Mouse (Mus musculus): Measurements from ENCODE around the gene Cd164. TPM values are rescaled to one million over a fixed set of nuclear protein-coding genes. Genes with fewer than 3 reads are reported as not detected.

Cd164 gene
- polyA plus RNA-seq, 1 experiment from 2014 or later = 138 TPM

DNA sequence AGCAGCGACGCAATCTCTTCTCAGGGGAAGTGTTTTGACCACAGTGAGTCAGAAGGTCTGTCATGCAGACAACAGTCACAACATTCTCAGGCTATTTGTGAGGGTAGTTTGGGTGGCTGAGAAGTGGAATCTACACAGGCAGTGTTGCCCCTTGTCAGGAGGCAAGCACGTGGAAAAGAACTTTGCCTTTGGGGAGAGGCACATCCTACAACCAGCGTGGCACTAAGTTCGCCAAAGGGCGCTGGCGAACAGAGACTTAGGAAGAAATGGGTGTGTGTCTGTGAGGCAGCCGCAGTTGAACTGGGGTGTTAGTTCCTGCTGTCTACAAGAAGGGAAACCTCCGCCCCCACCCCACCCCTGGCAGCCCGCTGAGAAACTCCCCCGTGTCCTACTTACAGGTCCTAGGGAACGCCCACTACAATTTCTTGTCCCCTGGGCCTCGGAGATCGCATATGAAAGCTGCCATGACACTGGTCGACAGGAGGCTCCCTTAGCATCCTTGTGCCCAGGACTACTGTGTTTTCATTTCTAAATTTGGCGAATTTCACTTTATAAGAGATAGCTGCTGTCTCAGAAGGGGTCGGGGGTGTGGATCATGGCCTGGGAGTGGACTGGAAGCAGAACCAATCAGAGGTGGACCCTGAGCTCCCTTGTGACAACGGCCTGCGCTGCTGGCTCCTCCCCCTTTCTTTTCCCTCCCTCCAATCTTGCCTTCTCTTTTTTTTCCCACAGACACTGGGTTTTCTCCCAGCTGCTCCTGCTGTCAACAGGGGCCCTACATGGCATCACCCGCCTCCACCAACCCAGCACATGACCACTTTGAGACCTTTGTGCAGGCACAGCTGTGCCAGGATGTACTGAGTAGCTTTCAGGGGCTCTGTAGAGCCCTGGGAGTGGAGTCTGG lies 41.7 kb upstream of the Cd164 start:
- peak; percentile 79 for DNase-seq (ENCODE audit: low spot score)
- 3% methylated on average over 20 of the region's 20 CpGs for WGBS
- peak; percentile 81 for ATAC-seq (replicated peaks; ENCODE audit: low FRiP score)
- Histone ChIP-seq H3K27me3 (ENCODE audit: control insufficient read depth, insufficient read depth, low read length) (no peaks in the 10 kb centered on the region), H3K36me3 (ENCODE audit: control insufficient read depth, insufficient read depth, low read length) (no peaks in the 10 kb centered on the region; the same call in 1 of the 2 replicates), H3K4me3 (ENCODE audit: low read depth, low read length) (peak overlapping the region; percentile 60), H3K9me3 (ENCODE audit: control insufficient read depth, low read length) (no peaks in the 10 kb centered on the region), H3K4me2 (ENCODE audit: low read depth, low read length, severe bottlenecking) (peak overlapping the region; percentile 89), H3K27ac (ENCODE audit: low read depth, low read length) (peak overlapping the region; percentile 84), H3K9ac (ENCODE audit: low read length) (peak overlapping the region; percentile 83), H3K4me1 (replicated peaks; ENCODE audit: control insufficient read depth, insufficient read depth, low read length) (peaks cover 10% of the 10 kb centered on the region; the same call in 1 of the 2 replicates)

DNA sequence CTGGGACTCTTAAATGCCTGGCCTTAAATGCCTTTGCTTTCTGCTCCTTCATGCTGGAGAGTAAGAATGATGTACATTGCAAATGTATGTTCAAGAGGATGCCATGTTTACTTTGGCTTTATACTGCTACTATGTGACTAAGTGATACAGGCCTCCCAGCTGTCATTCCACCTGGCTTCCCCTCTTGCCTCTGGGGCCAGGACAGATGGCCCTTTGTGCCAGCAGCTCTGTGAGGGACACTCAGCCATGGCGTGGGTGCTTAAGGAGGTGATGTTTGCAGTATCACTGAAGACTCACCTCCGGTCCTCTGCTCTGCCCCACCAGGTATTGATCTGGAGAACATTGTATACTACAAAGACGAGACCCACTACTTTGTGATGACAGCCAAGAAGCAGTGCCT lies 39.3 kb upstream of the Cd164 start:
- H3K27ac ChIP-seq (ENCODE audit: low read depth, low read length) = no peak overlapping the region
- no peak overlapping the region for H3K4me2 ChIP-seq (ENCODE audit: low read depth, low read length, severe bottlenecking)
- H3K36me3 ChIP-seq (ENCODE audit: control insufficient read depth, insufficient read depth, low read length) = no peaks in the 10 kb centered on the region; the same call in 1 of the 2 replicates
- no peak overlapping the region for H3K9ac ChIP-seq (ENCODE audit: low read length)
- no peak for DNase-seq (ENCODE audit: low spot score)
- H3K9me3 ChIP-seq (ENCODE audit: control insufficient read depth, low read length) = no peaks in the 10 kb centered on the region
- no peaks in the 10 kb centered on the region for H3K27me3 ChIP-seq (ENCODE audit: control insufficient read depth, insufficient read depth, low read length)
- WGBS = 94% methylated on average over 3 of the region's 3 CpGs
- ATAC-seq (replicated peaks; ENCODE audit: low FRiP score) = no peak
- peaks cover 10% of the 10 kb centered on the region; the same call in 1 of the 2 replicates for H3K4me1 ChIP-seq (replicated peaks; ENCODE audit: control insufficient read depth, insufficient read depth, low read length)
- no peak overlapping the region for H3K4me3 ChIP-seq (ENCODE audit: low read depth, low read length)

DNA sequence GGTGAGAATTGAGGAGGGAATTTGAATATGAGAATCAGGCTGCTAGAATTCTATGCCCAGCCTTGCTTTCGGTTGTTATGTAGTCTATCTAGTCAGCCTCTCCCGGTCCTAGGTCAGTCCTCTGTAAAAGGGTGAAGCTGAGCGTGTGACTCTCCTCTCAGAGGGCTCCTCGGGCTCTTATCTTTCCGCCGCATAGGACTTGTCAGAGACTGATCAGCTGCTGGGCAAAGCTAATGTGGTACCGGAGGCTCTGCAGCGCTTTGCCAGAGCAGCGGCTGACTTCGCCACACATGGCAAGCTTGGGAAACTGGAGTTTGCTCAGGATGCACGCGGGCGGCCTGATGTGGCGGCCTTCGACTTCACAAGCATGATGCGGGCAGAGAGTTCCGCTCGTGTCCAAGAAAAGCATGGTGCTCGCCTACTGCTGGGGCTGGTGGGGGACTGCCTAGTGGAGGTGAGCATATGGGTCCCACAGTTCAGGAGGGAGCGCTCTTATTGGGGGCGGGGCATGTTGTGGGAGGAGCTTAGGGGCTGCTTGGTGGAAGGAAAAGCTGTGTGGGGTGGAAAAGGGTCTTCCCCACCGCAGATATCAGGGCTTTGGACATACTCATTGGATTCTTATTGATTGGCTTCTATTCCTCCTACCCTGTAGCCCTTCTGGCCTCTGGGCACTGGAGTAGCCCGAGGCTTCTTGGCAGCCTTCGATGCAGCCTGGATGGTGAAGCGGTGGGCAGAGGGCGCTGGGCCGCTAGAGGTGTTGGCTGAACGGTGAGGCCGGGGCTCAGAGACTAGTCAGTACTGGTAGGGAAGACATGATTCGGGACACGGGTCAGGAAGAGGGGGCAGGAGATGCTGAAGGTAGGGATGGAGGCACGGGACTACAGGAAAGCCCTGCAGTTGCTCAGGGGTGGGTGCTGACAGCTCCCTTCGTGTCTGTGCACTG lies 38.0 kb upstream of the Cd164 start:
- no peak overlapping the region for H3K27ac ChIP-seq (ENCODE audit: low read depth, low read length)
- WGBS = 76% methylated on average over 33 of the region's 33 CpGs
- ATAC-seq (replicated peaks; ENCODE audit: low FRiP score) (no peak), DNase-seq (ENCODE audit: low spot score) (no peak)
- no peaks in the 10 kb centered on the region for H3K27me3 ChIP-seq (ENCODE audit: control insufficient read depth, insufficient read depth, low read length)
- no peaks in the 10 kb centered on the region for H3K9me3 ChIP-seq (ENCODE audit: control insufficient read depth, low read length)
- H3K36me3 ChIP-seq (ENCODE audit: control insufficient read depth, insufficient read depth, low read length) = no peaks in the 10 kb centered on the region; the same call in 1 of the 2 replicates
- H3K9ac ChIP-seq (ENCODE audit: low read length) = no peak overlapping the region
- H3K4me3 ChIP-seq (ENCODE audit: low read depth, low read length) = no peak overlapping the region
- H3K4me2 ChIP-seq (ENCODE audit: low read depth, low read length, severe bottlenecking) = no peak overlapping the region
- peaks cover 5% of the 10 kb centered on the region; the same call in 1 of the 2 replicates for H3K4me1 ChIP-seq (replicated peaks; ENCODE audit: control insufficient read depth, insufficient read depth, low read length)

GRCm38 (mm10) chr10:41482446-41482845 lies 36.8 kb upstream of the Cd164 start:
- H3K9me3 ChIP-seq (ENCODE audit: control insufficient read depth, low read length) = no peaks in the 10 kb centered on the region
- peaks cover 3% of the 10 kb centered on the region; the same call in 1 of the 2 replicates for H3K4me1 ChIP-seq (replicated peaks; ENCODE audit: control insufficient read depth, insufficient read depth, low read length)
- no peaks in the 10 kb centered on the region; the same call in 1 of the 2 replicates for H3K36me3 ChIP-seq (ENCODE audit: control insufficient read depth, insufficient read depth, low read length)
- no peak overlapping the region for H3K9ac ChIP-seq (ENCODE audit: low read length)
- H3K4me2 ChIP-seq (ENCODE audit: low read depth, low read length, severe bottlenecking) = no peak overlapping the region
- no peaks in the 10 kb centered on the region for H3K27me3 ChIP-seq (ENCODE audit: control insufficient read depth, insufficient read depth, low read length)
- no peak for ATAC-seq (replicated peaks; ENCODE audit: low FRiP score)
- WGBS = 86% methylated on average over 7 of the region's 7 CpGs
- no peak for DNase-seq (ENCODE audit: low spot score)
- H3K4me3 ChIP-seq (ENCODE audit: low read depth, low read length) = no peak overlapping the region
- no peak overlapping the region for H3K27ac ChIP-seq (ENCODE audit: low read depth, low read length)

DNA sequence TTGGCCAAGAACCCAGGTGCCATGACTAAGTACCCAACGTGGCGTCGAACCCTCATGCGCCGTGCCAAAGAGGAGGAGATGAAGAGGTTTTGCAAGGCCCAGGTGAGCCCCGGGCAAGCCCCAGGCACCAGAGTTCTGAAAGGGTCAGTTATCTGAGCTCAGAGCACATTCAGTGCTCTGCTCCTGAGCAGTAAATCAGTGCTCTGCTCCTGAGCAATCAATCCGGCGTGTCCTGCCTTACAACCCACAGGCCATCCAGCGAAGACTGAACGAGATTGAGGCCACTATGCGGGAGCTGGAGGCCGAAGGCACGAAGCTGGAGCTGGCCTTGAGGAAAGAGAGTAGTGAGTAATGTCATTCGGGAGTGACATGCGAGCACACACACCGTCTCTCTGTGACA lies 33.4 kb upstream of the Cd164 start:
- Histone ChIP-seq H3K27ac (ENCODE audit: low read depth, low read length) (no peak overlapping the region), H3K4me1 (replicated peaks; ENCODE audit: control insufficient read depth, insufficient read depth, low read length) (0 out of 2 replicates have a peak, but pooled peaks cover 10% of the 10 kb centered on the region), H3K36me3 (ENCODE audit: control insufficient read depth, insufficient read depth, low read length) (no peaks in the 10 kb centered on the region; the same call in 1 of the 2 replicates), H3K4me3 (ENCODE audit: low read depth, low read length) (no peak overlapping the region), H3K9ac (ENCODE audit: low read length) (no peak overlapping the region), H3K27me3 (ENCODE audit: control insufficient read depth, insufficient read depth, low read length) (no peaks in the 10 kb centered on the region), H3K9me3 (ENCODE audit: control insufficient read depth, low read length) (no peaks in the 10 kb centered on the region), H3K4me2 (ENCODE audit: low read depth, low read length, severe bottlenecking) (no peak overlapping the region)
- ATAC-seq (replicated peaks; ENCODE audit: low FRiP score) (no peak), DNase-seq (ENCODE audit: low spot score) (no peak)
- 94% methylated on average over 16 of the region's 16 CpGs for WGBS

GRCm38 (mm10) chr10:41486506-41487170 lies 32.6 kb upstream of the Cd164 start:
- 0 out of 2 replicates have a peak, but pooled peaks cover 10% of the 10 kb centered on the region for H3K4me1 ChIP-seq (replicated peaks; ENCODE audit: control insufficient read depth, insufficient read depth, low read length)
- H3K9ac ChIP-seq (ENCODE audit: low read length) = no peak overlapping the region
- no peak for DNase-seq (ENCODE audit: low spot score)
- no peaks in the 10 kb centered on the region for H3K27me3 ChIP-seq (ENCODE audit: control insufficient read depth, insufficient read depth, low read length)
- no peak overlapping the region for H3K27ac ChIP-seq (ENCODE audit: low read depth, low read length)
- H3K36me3 ChIP-seq (ENCODE audit: control insufficient read depth, insufficient read depth, low read length) = no peaks in the 10 kb centered on the region; the same call in 1 of the 2 replicates
- no peak overlapping the region for H3K4me3 ChIP-seq (ENCODE audit: low read depth, low read length)
- H3K4me2 ChIP-seq (ENCODE audit: low read depth, low read length, severe bottlenecking) = no peak overlapping the region
- no peaks in the 10 kb centered on the region for H3K9me3 ChIP-seq (ENCODE audit: control insufficient read depth, low read length)
- 84% methylated on average over 14 of the region's 14 CpGs for WGBS
- no peak for ATAC-seq (replicated peaks; ENCODE audit: low FRiP score)

- no peaks in the 10 kb centered on the region for H3K27me3 ChIP-seq (ENCODE audit: control insufficient read depth, insufficient read depth, low read length)
- DNase-seq (ENCODE audit: low spot score) (no peak), ATAC-seq (replicated peaks; ENCODE audit: low FRiP score) (no peak)
- peak overlapping the region; percentile 86 for H3K4me2 ChIP-seq (ENCODE audit: low read depth, low read length, severe bottlenecking)
- H3K27ac ChIP-seq (ENCODE audit: low read depth, low read length) = no peak overlapping the region
- H3K9me3 ChIP-seq (ENCODE audit: control insufficient read depth, low read length) = no peaks in the 10 kb centered on the region
- no peaks in the 10 kb centered on the region; the same call in 1 of the 2 replicates for H3K36me3 ChIP-seq (ENCODE audit: control insufficient read depth, insufficient read depth, low read length)
- H3K4me1 ChIP-seq (replicated peaks; ENCODE audit: control insufficient read depth, insufficient read depth, low read length) = 0 out of 2 replicates have a peak, but pooled peaks cover 10% of the 10 kb centered on the region
- WGBS = 59% methylated on average over 7 of the region's 7 CpGs
- H3K4me3 ChIP-seq (ENCODE audit: low read depth, low read length) = peak overlapping the region; percentile 56
- H3K9ac ChIP-seq (ENCODE audit: low read length) = peak overlapping the region; percentile 78
Measured at GRCm38 (mm10) chr10:41488877-41489276, 30.3 kb upstream of the Cd164 start.

GRCm38 (mm10) chr10:41489294-41489693 lies 29.9 kb upstream of the Cd164 start:
- ATAC-seq (replicated peaks; ENCODE audit: low FRiP score) (no peak), DNase-seq (ENCODE audit: low spot score) (no peak)
- peak overlapping the region; percentile 78 for H3K9ac ChIP-seq (ENCODE audit: low read length)
- H3K4me1 ChIP-seq (replicated peaks; ENCODE audit: control insufficient read depth, insufficient read depth, low read length) = 0 out of 2 replicates have a peak, but pooled peaks cover 10% of the 10 kb centered on the region
- WGBS = 40% methylated on average over 8 of the region's 8 CpGs
- peak overlapping the region; percentile 56 for H3K4me3 ChIP-seq (ENCODE audit: low read depth, low read length)
- peak overlapping the region; percentile 86 for H3K4me2 ChIP-seq (ENCODE audit: low read depth, low read length, severe bottlenecking)
- H3K27me3 ChIP-seq (ENCODE audit: control insufficient read depth, insufficient read depth, low read length) = no peaks in the 10 kb centered on the region
- H3K36me3 ChIP-seq (ENCODE audit: control insufficient read depth, insufficient read depth, low read length) = no peaks in the 10 kb centered on the region; the same call in 1 of the 2 replicates
- no peak overlapping the region for H3K27ac ChIP-seq (ENCODE audit: low read depth, low read length)
- H3K9me3 ChIP-seq (ENCODE audit: control insufficient read depth, low read length) = no peaks in the 10 kb centered on the region
